In genomic region chr13:58803882-58804281, GRCm38 (mm10) we compare ENCODE assay signal across 15 mouse cellular contexts. TPM values are rescaled to one million over a fixed set of nuclear protein-coding genes. Genes with fewer than 3 reads are reported as not detected.
A peak's percentile ranks its signal among the peaks of the same experiment; 100 is the strongest.
DNase-seq lines count a peak whose midpoint lies in the region; TF ChIP-seq lines count a peak whose summit lies in the region.
"Had no signal": no experiment of that assay in that cellular context is flagged by ENCODE, and none has a peak within 500 bp of the region (broad histone marks: within the 10 kb centered on the region; RNA-seq: fewer than 3 reads in every experiment).

No protein-coding gene starts in this region.

- intact Hi-C loops in left cerebral cortex, adult 2 months (cut with DNase I): no loop called here
- intact Hi-C loops in left cerebral cortex, postnatal 25 days (cut with DNase I): loop anchor here (10.0 kb wide), 3 partner anchors 491 to 681 kb away; no protein-coding TSS in a partner anchor

- peak; percentile 23; the same call in 1 of the 2 replicates for TF ChIP-seq CTCF in left cerebral cortex, adult 2 months (IDR thresholded peaks at IDR 0.05)

- H3K4me3 ChIP-seq in left cerebral cortex, adult 2 months: no peak overlapping the region
- H3K4me3 ChIP-seq: erythroblast, embryonic 14.5 days; heart, embryonic 15.5 days; midbrain, embryonic 13.5 days had no signal

- DNase-seq in heart, adult 11 months: peak; percentile 50
- DNase-seq in heart, adult 18-20 months: no peak
- DNase-seq in left cerebral cortex, adult 2 months (ENCODE audit: extremely low spot score in 1 of 2, low spot score in 2 of 2): no peak
- no peak for DNase-seq in left cerebral cortex, postnatal 25 days (ENCODE audit: low spot score in 2 of 2)
- DNase-seq in 3T3-L1 (ENCODE audit: low read depth, low spot score): peak; percentile 1
- peak; percentile 64 for DNase-seq in R1 (ENCODE audit: low read depth, low spot score)
- no peak for DNase-seq in spleen, postnatal 14 days (ENCODE audit: low spot score in 2 of 2)
- DNase-seq: cerebellum, adult 11-12 months; gastrocnemius, postnatal 36 days; lung, postnatal 36 days; right cerebral cortex, postnatal 4 days; thymus, postnatal 36 days had no signal

- no peak overlapping the region for H3K27ac ChIP-seq in left cerebral cortex, adult 2 months
- H3K27ac ChIP-seq: heart, embryonic 15.5 days; midbrain, embryonic 13.5 days had no signal

RNA-seq across cellular contexts. Expression of gene Ntrk2, which starts 2.5 kb away (rescaled TPM):
- total RNA-seq in heart, adult 18-20 months (2021): 1 to 10 TPM; 1.2 to 4.8 TPM
- 100 to 1,000 TPM; 425 to 426 TPM for total RNA-seq in left cerebral cortex, adult 2 months (2021)
- 100 to 1,000 TPM; 415 to 419 TPM for total RNA-seq in left cerebral cortex, postnatal 25 days (2021)

Comparison
In these comparisons a context has a peak if more than half of its experiments do, and no peak if none do; other contexts are left out.
1. DNase-seq: peak in heart, adult 11 months (single experiment), 3T3-L1 (single experiment) and R1 (single experiment); none in heart, adult 18-20 months (0 of 2), left cerebral cortex, adult 2 months (0 of 2), left cerebral cortex, postnatal 25 days (0 of 2) and spleen, postnatal 14 days (0 of 2).
2. RNA of gene Ntrk2, which starts 2.5 kb away (total RNA-seq): 425 to 426 TPM in left cerebral cortex, adult 2 months and 415 to 419 TPM in left cerebral cortex, postnatal 25 days; 1.2 to 4.8 TPM in heart, adult 18-20 months; every median in the first group is over 10 times any median in the second.